Mouse (Mus musculus): ENCODE measurements around the gene Trim60. TPM values are rescaled to one million over a fixed set of nuclear protein-coding genes. Genes with fewer than 3 reads are reported as not detected.

Trim60 gene
- polyA plus RNA-seq, 1 experiment from 2014 or later = not detected

DNA sequence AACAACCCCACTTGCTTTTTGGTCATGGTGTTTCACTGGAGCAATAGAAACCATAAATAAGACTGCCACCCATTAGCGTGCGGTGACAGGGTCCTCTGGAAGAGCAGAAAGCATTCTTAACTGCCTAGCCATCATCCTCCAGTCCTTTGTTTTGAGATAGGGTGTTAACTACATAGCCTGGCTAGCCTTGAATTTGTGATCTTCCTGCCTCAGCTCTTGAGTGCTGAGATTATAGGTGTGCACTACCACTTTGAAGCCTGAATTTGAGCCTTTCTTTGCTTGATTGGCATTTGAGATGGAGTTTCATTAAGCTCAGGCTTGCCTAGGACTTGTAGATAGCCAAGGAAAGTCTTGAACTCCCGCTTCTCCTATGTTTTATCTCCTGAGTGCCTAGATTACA, 35.2 kb upstream of the Trim60 start:
- Histone ChIP-seq H3K36me3 (replicated peaks; ENCODE audit: control insufficient read depth, insufficient read depth, low read depth, low read length) (no peaks in the 10 kb centered on the region), H3K9me3 (replicated peaks; ENCODE audit: control insufficient read depth, low read length) (no peaks in the 10 kb centered on the region), H3K27me3 (ENCODE audit: control insufficient read depth, insufficient read depth, low read length) (no peaks in the 10 kb centered on the region), H3K9ac (replicated peaks; ENCODE audit: low read length) (no peak overlapping the region), H3K27ac (replicated peaks; ENCODE audit: low read depth, low read length) (no peak overlapping the region), H3K4me1 (ENCODE audit: control insufficient read depth, insufficient read depth, low read length) (no peaks in the 10 kb centered on the region), H3K4me3 (ENCODE audit: low read depth, low read length) (no peak overlapping the region), H3K4me2 (ENCODE audit: low read depth, low read length) (no peak overlapping the region)
- DNase-seq (ENCODE audit: low spot score) = no peak
- no peak for ATAC-seq (replicated peaks; ENCODE audit: insufficient number of reproducible peaks, low FRiP score, low TSS enrichment, low read depth)
- 97% methylated on average over 3 of the region's 3 CpGs for WGBS

DNA sequence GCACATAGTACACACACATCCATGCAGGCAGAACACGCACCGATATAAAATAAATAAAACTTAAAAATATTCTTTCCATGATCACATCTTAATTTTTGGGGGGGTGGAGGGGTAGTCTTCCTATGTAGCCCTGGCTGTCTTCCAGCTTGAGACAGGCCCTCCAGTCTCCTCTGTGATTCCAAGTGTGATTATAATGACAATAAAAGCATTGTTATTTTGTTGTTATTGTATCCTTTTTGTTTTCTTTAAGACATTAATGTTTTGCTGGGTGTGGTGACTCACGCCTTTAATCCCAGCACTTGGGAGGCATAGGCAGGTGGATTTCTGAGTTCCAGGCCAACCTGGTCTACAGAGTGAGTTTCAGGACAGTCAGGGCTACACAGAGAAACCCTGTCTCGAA, 29.4 kb upstream of the Trim60 start:
- ATAC-seq (replicated peaks; ENCODE audit: insufficient number of reproducible peaks, low FRiP score, low TSS enrichment, low read depth) = no peak
- H3K4me3 ChIP-seq (ENCODE audit: low read depth, low read length) = no peak overlapping the region
- no peak overlapping the region for H3K4me2 ChIP-seq (ENCODE audit: low read depth, low read length)
- no peak overlapping the region for H3K9ac ChIP-seq (replicated peaks; ENCODE audit: low read length)
- H3K27me3 ChIP-seq (ENCODE audit: control insufficient read depth, insufficient read depth, low read length) = no peaks in the 10 kb centered on the region
- 89% methylated on average over 4 of the region's 4 CpGs for WGBS
- H3K9me3 ChIP-seq (replicated peaks; ENCODE audit: control insufficient read depth, low read length) = no peaks in the 10 kb centered on the region
- H3K36me3 ChIP-seq (replicated peaks; ENCODE audit: control insufficient read depth, insufficient read depth, low read depth, low read length) = no peaks in the 10 kb centered on the region
- H3K27ac ChIP-seq (replicated peaks; ENCODE audit: low read depth, low read length) = no peak overlapping the region
- H3K4me1 ChIP-seq (ENCODE audit: control insufficient read depth, insufficient read depth, low read length) = no peaks in the 10 kb centered on the region
- DNase-seq (ENCODE audit: low spot score) = no peak

- no peaks in the 10 kb centered on the region for H3K27me3 ChIP-seq (ENCODE audit: control insufficient read depth, insufficient read depth, low read length)
- ATAC-seq (replicated peaks; ENCODE audit: insufficient number of reproducible peaks, low FRiP score, low TSS enrichment, low read depth) (no peak), DNase-seq (ENCODE audit: low spot score) (no peak)
- H3K9ac ChIP-seq (replicated peaks; ENCODE audit: low read length) = no peak overlapping the region
- H3K9me3 ChIP-seq (replicated peaks; ENCODE audit: control insufficient read depth, low read length) = no peaks in the 10 kb centered on the region
- no peak overlapping the region for H3K4me3 ChIP-seq (ENCODE audit: low read depth, low read length)
- H3K4me2 ChIP-seq (ENCODE audit: low read depth, low read length) = no peak overlapping the region
- H3K4me1 ChIP-seq (ENCODE audit: control insufficient read depth, insufficient read depth, low read length) = no peaks in the 10 kb centered on the region
- WGBS = 92% methylated on average over 4 of the region's 4 CpGs
- H3K36me3 ChIP-seq (replicated peaks; ENCODE audit: control insufficient read depth, insufficient read depth, low read depth, low read length) = no peaks in the 10 kb centered on the region
- H3K27ac ChIP-seq (replicated peaks; ENCODE audit: low read depth, low read length) = no peak overlapping the region
These were observed 28.8 kb upstream of the Trim60 start for GRCm38 (mm10) chr8:65047193-65047592.

- 46% methylated on average over 5 of the region's 5 CpGs for WGBS
- no peak overlapping the region for H3K27ac ChIP-seq (replicated peaks; ENCODE audit: low read depth, low read length)
- no peak for DNase-seq (ENCODE audit: low spot score)
These were observed 28.2 kb upstream of the Trim60 start for GRCm38 (mm10) chr8:65046565-65046964.

DNA sequence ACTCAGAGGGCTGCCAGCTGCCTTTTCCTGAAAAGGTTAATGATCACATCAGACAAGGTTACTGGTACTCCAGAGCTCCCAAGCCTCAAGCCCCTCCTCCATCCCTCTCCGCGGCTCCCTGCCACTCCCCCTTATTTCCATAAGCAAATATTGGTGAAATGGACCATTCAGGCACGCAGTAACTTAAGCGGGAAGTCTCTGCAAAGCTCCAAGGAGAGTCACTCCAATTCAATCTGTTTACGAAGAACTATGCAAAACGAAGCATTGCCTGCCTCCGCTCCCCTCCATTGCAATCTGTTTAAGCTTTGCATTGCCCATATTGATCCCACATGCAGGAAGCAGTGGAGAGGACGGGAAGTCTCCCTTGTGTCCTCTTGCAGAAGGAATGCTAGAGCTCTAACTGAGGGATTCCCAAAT, 18.7 kb upstream of the Trim60 start, which contains the start of gene Apela:
Gene Apela (minus strand): TSS at position 220 of the 417 bp plus-strand sequence.
- peak within 1 kb of the TSS; percentile 37 for H3K4me2 ChIP-seq (ENCODE audit: low read depth, low read length)
- DNase-seq (ENCODE audit: low spot score) = peak; percentile 77
- no peak within 1 kb of the TSS for H3K9ac ChIP-seq (replicated peaks; ENCODE audit: low read length)
- WGBS = under 1% methylated on average over 8 of the region's 8 CpGs
- H3K9me3 ChIP-seq (replicated peaks; ENCODE audit: control insufficient read depth, low read length) = no peaks in the 10 kb centered on the region
- H3K36me3 ChIP-seq (replicated peaks; ENCODE audit: control insufficient read depth, insufficient read depth, low read depth, low read length) = no peaks in the 10 kb centered on the region
- no peak within 1 kb of the TSS for H3K27ac ChIP-seq (replicated peaks; ENCODE audit: low read depth, low read length)
- ATAC-seq (replicated peaks; ENCODE audit: insufficient number of reproducible peaks, low FRiP score, low TSS enrichment, low read depth) = peak; percentile 74
- no peaks in the 10 kb centered on the region for H3K27me3 ChIP-seq (ENCODE audit: control insufficient read depth, insufficient read depth, low read length)
- H3K4me3 ChIP-seq (ENCODE audit: low read depth, low read length) = 0 out of 2 replicates have a peak within 1 kb of the TSS, but pooled peaks have one; percentile 14
- H3K4me1 ChIP-seq (ENCODE audit: control insufficient read depth, insufficient read depth, low read length) = no peaks in the 10 kb centered on the region; the same call in 1 of the 2 replicates

More at GRCm38 (mm10) chr8:65046565-65046964, 28.2 kb upstream of the Trim60 start:
- no peak overlapping the region for H3K4me3 ChIP-seq (ENCODE audit: low read depth, low read length)
- H3K27me3 ChIP-seq (ENCODE audit: control insufficient read depth, insufficient read depth, low read length) = no peaks in the 10 kb centered on the region
- no peaks in the 10 kb centered on the region for H3K4me1 ChIP-seq (ENCODE audit: control insufficient read depth, insufficient read depth, low read length)
- H3K4me2 ChIP-seq (ENCODE audit: low read depth, low read length) = no peak overlapping the region
- no peak for ATAC-seq (replicated peaks; ENCODE audit: insufficient number of reproducible peaks, low FRiP score, low TSS enrichment, low read depth)
- no peaks in the 10 kb centered on the region for H3K9me3 ChIP-seq (replicated peaks; ENCODE audit: control insufficient read depth, low read length)
- no peaks in the 10 kb centered on the region for H3K36me3 ChIP-seq (replicated peaks; ENCODE audit: control insufficient read depth, insufficient read depth, low read depth, low read length)
- no peak overlapping the region for H3K9ac ChIP-seq (replicated peaks; ENCODE audit: low read length)

GRCm38 (mm10) chr8:65034136-65034535, 15.8 kb upstream of the Trim60 start:
- Histone ChIP-seq H3K9ac (replicated peaks; ENCODE audit: low read length) (no peak overlapping the region), H3K4me3 (ENCODE audit: low read depth, low read length) (no peak overlapping the region), H3K4me2 (ENCODE audit: low read depth, low read length) (no peak overlapping the region), H3K9me3 (replicated peaks; ENCODE audit: control insufficient read depth, low read length) (no peaks in the 10 kb centered on the region), H3K27me3 (ENCODE audit: control insufficient read depth, insufficient read depth, low read length) (no peaks in the 10 kb centered on the region), H3K27ac (replicated peaks; ENCODE audit: low read depth, low read length) (no peak overlapping the region), H3K36me3 (replicated peaks; ENCODE audit: control insufficient read depth, insufficient read depth, low read depth, low read length) (no peaks in the 10 kb centered on the region), H3K4me1 (ENCODE audit: control insufficient read depth, insufficient read depth, low read length) (no peaks in the 10 kb centered on the region; the same call in 1 of the 2 replicates)
- no peak for ATAC-seq (replicated peaks; ENCODE audit: insufficient number of reproducible peaks, low FRiP score, low TSS enrichment, low read depth)
- DNase-seq (ENCODE audit: low spot score) = no peak
- WGBS = 50% methylated on average over 2 of the region's 2 CpGs

- Histone ChIP-seq H3K27ac (replicated peaks; ENCODE audit: low read depth, low read length) (no peak overlapping the region), H3K9ac (replicated peaks; ENCODE audit: low read length) (no peak overlapping the region), H3K4me2 (ENCODE audit: low read depth, low read length) (no peak overlapping the region), H3K36me3 (replicated peaks; ENCODE audit: control insufficient read depth, insufficient read depth, low read depth, low read length) (no peaks in the 10 kb centered on the region), H3K9me3 (replicated peaks; ENCODE audit: control insufficient read depth, low read length) (no peaks in the 10 kb centered on the region), H3K4me1 (ENCODE audit: control insufficient read depth, insufficient read depth, low read length) (no peaks in the 10 kb centered on the region; the same call in 1 of the 2 replicates), H3K27me3 (ENCODE audit: control insufficient read depth, insufficient read depth, low read length) (no peaks in the 10 kb centered on the region), H3K4me3 (ENCODE audit: low read depth, low read length) (no peak overlapping the region)
- DNase-seq (ENCODE audit: low spot score) (no peak), ATAC-seq (replicated peaks; ENCODE audit: insufficient number of reproducible peaks, low FRiP score, low TSS enrichment, low read depth) (no peak)
- 87% methylated on average over 13 of the region's 13 CpGs for WGBS
These were observed 14.7 kb upstream of the Trim60 start for GRCm38 (mm10) chr8:65033056-65033455.

DNA sequence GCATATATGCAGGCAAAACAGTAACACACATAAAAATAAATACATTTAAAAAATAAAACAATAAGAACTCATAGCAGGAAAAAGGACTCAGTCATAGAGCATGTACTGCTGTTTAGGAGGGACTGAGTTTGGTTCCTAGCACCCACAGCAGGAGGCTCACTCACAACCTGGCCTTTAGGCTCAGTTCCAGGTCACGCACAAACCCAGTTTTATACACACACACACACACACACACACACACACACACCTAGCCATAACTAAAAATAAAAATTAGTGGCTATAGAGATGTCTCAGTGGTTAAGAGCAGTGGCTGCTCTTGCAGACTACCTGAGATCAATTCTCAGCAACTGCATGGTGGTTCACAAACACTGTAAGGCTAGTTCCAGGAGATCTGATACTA, 13.7 kb upstream of the Trim60 start:
- ATAC-seq (replicated peaks; ENCODE audit: insufficient number of reproducible peaks, low FRiP score, low TSS enrichment, low read depth) (no peak), DNase-seq (ENCODE audit: low spot score) (no peak)
- Histone ChIP-seq H3K4me2 (ENCODE audit: low read depth, low read length) (no peak overlapping the region), H3K27me3 (ENCODE audit: control insufficient read depth, insufficient read depth, low read length) (no peaks in the 10 kb centered on the region), H3K9me3 (replicated peaks; ENCODE audit: control insufficient read depth, low read length) (no peaks in the 10 kb centered on the region), H3K36me3 (replicated peaks; ENCODE audit: control insufficient read depth, insufficient read depth, low read depth, low read length) (no peaks in the 10 kb centered on the region), H3K4me3 (ENCODE audit: low read depth, low read length) (no peak overlapping the region), H3K4me1 (ENCODE audit: control insufficient read depth, insufficient read depth, low read length) (no peaks in the 10 kb centered on the region; the same call in 1 of the 2 replicates), H3K9ac (replicated peaks; ENCODE audit: low read length) (no peak overlapping the region), H3K27ac (replicated peaks; ENCODE audit: low read depth, low read length) (no peak overlapping the region)
- 92% methylated on average over 1 of the region's 1 CpGs for WGBS

Measured in embryonic facial prominence, embryonic 11.5 days (tissue).